Mouse (Mus musculus) megakaryocyte-erythroid progenitor cell, adult 5-6 weeks (primary cell): Measurements from ENCODE around the gene Tmem150a. TPM values are rescaled to one million over a fixed set of nuclear protein-coding genes. Genes with fewer than 3 reads are reported as not detected.

Experiments
- ATAC-seq: replicated peaks from 2 replicates; pipeline ENCODE4 v1.8.0; 2016; ENCODE audit warnings: mild to moderate bottlenecking, inconsistent platforms; ENCODE audit not compliant: severe bottlenecking, poor library complexity, low FRiP score, low TSS enrichment
- total RNA-seq, 2 experiments: library from RNA; stranded (forward) in 1 of 2; stranded (reverse) in 1 of 2; fragments of 200-1000, 215-1000 nt in 1 of 2; fragments of >200 nt in 1 of 2; fragmentation: Nextera tagmentation in 1 of 2; gene quantifications; 2 replicates each; pipeline ENCODE4 v1.2.3; 2014 to 2017

The Tmem150a gene
- total RNA-seq, 2 experiments from 2014 or later = 0.92 TPM; not detected in 1

GRCm38 (mm10) chr6:72347166-72347941 is 7.9 kb upstream of the Tmem150a start, which contains the start of gene 0610030E20Rik:
Gene 0610030E20Rik (plus strand): TSS chr6:72347317.
- peak; percentile 51 for ATAC-seq

GRCm38 (mm10) chr6:72348411-72348810 is 6.8 kb upstream of the Tmem150a start:
- no peak for ATAC-seq

DNA sequence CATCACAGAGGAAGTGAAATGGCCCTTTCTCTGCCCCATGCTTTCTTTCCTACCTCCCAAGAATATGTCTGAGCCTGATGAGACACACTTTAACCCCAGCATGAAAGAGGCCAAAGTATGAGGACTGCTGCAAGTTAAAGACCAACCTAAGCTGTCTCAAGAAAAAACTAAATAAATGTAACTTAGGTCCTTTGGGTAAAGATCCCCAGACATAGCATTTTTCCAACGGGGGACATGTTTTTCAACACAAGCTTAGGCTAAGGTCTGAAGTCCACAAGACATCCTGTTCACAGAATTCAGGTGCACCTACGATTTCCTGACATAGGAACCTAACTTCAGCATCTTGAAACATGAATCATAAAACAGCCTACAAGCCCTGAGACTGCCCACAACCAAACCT is 5.0 kb upstream of the Tmem150a start:
- no peak for ATAC-seq

DNA sequence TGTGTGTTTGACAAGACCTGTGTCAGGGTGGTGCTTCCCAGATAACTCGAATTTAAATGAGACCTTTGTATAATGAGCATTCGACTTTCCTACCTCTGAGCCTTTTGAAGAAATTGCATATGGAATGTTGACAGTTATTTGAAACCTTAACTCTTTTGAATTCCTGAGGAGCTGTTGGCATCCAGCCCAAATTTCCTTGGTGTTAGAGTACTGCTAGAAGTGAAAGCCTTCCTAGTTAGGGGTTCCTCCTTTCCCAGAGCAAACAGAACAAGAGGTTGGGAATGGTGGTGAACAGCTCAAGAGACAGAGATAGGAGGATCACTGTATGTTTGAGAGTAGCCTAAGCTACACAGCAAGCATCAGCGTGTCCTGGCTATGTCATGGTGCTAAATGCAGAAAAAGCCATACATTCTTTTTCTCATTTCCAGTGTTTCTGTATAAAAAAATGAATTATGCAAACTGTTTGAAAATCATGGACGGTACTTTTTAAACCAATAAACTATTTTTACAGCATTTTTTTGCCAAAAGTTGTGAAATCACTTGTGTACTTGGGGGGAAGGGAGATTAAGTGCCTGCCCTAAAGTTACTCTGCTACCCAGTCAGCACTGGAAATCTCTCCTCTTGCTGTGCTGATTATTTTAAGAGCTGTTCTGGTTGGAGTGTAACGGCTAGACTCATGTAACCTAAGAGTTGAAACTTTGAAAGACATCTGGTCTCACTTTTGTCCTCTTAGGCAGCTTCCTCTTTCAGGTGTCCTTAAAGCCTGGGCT is 2.4 kb upstream of the Tmem150a start:
- no peak for ATAC-seq

DNA sequence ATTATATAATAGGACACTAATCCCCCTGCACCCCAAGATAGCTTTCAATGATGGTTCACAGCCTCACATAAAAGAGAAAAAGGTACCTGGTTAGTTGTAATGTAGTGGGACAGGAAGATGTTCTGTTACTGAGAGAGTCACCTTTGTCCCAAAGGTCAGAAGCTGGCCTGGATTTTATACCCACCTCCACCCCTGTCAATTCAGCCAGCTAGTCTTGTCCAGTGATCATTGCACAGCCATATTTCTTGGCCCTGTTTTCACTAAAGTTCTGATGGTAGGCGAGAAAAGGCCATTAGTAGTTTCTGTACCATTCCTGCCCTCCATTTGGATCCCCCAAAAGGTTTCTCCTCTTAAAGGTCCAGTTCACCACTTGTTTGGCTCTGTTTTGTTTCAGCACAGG is 1.2 kb upstream of the Tmem150a start:
- ATAC-seq = no peak

- no peak for ATAC-seq
These were observed 820 bp downstream of the Tmem150a start for GRCm38 (mm10) chr6:72356001-72356532.

DNA sequence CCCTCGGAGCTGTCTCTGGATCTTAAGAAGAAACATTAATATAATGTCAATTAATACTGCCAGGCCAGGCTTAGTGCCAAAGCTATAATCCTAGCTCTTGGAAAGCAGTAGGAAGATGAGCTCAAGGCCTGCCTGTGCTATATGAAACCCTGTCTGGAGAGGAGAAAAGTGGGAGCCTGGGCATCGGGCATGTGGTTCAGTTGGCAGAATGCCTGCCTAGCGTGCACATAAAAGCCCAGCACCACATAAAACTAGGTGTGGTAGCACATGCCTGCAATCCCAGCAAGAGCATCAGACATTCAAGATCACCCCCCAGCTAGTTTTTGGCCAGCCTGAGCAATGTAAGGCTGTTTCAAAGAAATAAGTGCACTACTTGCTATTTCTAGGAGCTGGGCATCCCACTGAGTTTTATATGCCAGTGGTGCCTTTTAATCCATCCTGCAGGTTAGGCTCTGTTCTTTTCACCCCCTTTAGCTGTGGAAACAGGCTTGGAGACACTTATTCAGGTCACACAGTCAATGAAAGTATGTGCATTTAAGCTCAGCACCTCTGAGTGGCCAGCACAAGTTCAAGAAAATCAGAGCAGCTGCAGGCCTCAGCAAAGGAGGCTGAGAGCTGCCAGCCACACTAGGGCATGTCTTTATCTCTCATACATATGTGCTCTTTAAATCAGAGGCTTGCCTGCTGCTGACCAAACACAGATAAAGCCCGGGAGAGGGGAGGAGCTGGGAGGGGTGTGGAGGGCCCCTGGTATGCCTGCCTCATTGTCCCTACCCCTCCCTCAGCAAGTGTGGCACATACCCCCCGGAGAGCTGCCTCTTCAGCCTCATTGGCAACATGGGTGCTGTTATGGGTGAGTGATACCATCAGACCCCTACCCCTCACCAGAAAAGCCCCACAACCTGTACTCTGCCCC is 2.2 kb downstream of the Tmem150a start:
- peak; percentile 54 for ATAC-seq

- ATAC-seq = no peak
These were observed 3.0 kb downstream of the Tmem150a start for GRCm38 (mm10) chr6:72358086-72358764.

GRCm38 (mm10) chr6:72359343-72359742 is 4.1 kb downstream of the Tmem150a start:
- no peak for ATAC-seq

DNA sequence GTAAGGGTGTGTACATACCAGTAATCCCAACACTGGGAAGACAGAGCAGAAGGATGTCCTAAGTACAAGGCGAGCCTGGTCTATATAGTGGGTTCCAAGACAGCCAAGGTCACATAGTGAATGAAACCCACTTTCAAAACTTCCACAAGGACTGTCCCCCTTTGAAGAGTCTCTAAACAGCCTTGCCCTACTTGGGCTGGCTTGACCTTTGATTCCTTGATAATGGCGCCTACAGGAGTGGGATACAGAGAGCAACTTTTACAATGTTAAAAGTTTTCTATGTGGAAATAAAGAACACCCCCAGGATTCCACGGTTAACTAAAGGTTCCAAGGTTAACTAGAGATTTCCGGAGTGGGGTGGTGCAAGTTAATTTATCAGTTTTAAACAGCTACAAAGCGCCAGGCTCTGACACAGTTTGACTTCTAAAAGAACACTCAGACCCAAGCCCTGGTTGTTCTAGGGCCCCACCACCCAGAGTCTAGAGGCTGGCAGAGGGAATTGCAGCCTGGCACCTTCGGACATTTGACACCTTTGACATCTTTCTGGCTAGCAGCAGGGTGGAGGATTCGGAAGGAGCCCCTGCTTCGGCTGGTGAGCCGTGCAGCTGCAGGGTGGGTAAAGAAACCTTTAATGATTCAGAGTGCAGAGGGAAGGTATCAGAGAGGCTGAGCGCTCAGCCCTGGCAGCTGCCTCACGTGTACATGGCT is 4.8 kb downstream of the Tmem150a start:
- ATAC-seq = no peak

DNA sequence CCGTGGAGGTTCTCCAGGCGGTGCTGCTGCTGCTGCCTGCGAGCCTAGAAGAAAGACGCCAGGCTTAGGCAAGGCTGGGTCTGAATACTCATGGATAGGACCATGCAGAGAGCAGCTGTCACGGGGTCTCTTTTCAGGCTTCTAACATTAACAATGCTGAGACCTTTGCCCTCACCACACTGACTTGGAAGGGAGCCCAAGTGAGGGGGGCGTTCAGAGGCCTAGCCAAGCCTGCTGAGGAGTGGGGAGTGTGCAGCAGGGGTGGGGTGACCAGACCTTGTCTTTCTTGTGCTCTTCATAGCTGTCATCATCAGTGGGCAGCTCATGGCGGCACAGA is 5.3 kb downstream of the Tmem150a start:
- ATAC-seq = no peak

DNA sequence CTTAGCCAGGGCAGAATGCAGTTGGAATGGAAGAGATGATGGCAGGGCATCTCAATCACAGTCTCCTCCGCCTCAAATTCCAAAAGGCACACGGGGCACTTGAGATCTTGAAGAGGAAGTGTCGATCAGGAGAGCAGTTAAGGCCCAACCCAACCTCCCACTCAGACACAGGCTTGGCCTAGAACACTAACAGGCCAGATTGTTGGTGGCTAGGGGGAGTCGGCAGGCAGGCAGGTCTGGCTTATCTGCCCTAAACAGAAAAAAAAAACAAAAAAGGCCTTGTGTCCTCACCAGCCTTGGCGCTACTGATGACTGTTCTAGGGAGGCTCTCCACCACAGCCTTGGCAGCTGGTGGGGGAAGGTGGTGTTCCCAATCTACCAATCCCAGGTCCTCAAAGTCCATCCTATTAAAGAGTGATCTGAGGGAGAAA is 5.9 kb downstream of the Tmem150a start:
- peak; percentile 45 for ATAC-seq

DNA sequence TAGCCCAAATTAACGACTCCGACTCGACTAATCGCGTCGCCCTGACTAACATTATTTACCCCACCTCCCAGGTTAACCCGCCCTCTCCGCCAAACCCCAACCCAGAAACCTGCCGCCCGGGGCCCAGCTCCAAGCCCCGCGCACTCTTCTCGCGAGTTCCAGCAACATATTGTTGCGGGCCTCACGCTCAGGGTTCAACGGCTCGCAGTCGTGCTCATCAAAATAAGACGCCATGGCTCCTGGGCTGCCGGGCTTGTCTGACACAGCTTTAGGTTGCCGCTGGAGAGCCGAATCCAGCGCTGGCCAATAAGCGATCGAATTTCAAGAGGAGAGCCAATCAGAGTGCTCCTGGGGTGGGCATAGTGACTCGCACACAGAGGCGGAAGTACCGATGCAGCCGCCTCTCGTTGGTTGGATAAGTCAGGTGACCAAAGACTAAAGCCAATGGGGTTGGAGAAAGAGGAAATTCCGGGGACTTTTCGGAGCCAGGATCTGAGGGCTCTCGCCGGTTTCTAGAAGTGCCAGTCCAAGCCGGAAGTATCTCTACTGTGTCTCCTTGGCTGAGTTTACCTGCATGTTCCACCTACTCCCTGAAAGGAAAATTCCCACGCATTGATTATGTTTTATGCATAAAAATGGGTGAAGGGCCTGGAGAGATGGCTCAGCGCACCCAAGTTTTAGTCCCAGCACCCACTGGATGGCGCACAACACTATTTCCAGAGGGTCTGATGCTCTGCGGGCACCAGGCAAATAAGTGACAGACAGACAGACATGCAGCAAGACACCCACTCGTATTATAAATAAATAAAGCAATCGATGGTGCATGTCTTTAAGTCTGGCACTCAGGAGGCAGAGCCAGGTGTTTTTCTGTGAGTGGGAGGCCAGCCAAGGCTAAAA is 7.1 kb downstream of the Tmem150a start:
- ATAC-seq = peak; percentile 89

GRCm38 (mm10) chr6:72364009-72364408 is 8.8 kb downstream of the Tmem150a start:
- no peak for ATAC-seq

DNA sequence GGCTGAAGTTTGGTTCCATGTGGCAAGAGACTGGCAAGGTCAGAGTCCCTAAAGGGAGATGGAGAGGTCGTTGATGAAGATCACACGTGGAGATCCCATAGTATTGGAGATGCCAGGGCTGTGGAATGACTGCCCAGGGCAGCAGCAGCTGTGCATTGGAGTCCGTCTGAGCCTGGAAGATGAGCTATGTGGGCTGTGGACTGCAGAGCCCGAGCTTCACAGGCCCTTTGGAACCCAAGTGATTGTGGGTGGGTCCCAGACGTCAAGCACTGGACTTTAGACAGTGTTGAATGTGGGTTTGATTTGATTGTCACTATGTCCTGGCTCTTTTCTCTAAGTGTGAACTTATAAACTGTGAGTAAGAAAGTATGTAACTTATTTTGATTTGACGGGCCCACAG is 9.7 kb downstream of the Tmem150a start:
- ATAC-seq = no peak

DNA sequence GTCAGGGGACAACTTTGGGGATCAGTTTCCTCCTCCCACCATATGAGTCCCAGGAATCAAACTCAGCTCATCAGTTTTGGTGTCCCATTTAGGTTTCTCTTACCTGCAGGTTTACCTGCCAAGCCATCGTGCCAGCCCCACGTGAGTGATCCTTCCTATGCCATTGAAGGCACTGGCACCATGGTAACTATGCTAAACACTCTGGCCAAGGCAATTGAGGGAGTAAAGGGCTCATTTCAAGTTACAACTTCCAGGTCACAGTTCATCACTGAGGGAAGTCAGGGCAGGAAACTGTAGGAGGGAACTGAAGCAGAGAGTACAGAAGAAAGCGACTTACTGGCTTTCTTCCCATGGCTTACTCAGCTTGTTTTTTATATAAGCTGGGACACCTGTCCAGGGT is 11.1 kb downstream of the Tmem150a start:
- ATAC-seq = no peak

GRCm38 (mm10) chr6:72366844-72367443 is 11.7 kb downstream of the Tmem150a start, which contains the start of gene Rnf181:
Gene Rnf181 (minus strand): TSS chr6:72366956.
- ATAC-seq = no peak
